Mouse (Mus musculus): ENCODE results near the gene Wfikkn1.
A peak's percentile ranks its signal among the peaks of the same experiment; 100 is the strongest.
"Not testable (repeated sequence)": the region's sequence is repeated elsewhere in the genome, so short reads cannot be mapped to it uniquely, and the experiment has no call there.

The Wfikkn1 gene

DNA sequence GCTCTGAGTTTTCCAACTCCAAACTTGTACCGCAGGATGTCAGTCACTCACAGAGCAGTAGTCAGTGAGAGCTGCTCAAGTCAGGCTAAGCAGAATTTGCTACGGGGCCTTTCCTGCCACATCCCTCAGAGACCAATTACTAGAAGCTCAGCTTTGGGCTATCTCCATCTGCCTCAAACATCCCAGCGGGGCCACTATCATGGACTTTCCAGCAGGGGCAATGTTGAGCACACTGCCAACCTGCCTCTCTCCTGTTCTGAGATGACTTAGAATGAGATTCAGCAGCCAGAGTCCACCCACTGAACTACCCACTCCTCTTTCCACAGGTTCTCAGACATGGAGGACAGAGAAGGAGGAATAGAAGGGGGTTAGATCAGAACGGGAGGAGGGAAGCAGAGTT lies 5.0 kb upstream of the Wfikkn1 start:
- DNase-seq (ENCODE audit: low read depth, low spot score), result no peak

DNA sequence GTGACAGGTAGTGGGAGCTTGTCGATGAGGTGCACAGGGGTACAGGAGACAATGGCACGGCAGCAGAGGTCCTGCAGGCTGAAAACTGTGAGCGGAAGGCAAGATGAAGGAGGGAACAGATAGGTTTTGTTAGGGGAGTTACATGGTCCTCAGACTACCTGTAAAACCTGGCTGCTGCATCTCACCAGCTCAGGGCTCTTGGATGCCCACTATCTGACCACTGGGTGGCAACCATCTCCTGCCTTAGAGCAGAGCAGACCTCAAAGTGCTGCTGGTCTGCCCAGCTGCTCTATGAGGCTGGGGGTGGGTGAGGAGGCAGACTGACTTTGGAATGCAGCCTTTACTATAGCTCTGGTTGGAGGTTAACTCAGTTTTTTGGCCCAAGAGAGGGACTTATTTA lies 3.2 kb upstream of the Wfikkn1 start:
- DNase-seq (ENCODE audit: low read depth, low spot score), result no peak

DNA sequence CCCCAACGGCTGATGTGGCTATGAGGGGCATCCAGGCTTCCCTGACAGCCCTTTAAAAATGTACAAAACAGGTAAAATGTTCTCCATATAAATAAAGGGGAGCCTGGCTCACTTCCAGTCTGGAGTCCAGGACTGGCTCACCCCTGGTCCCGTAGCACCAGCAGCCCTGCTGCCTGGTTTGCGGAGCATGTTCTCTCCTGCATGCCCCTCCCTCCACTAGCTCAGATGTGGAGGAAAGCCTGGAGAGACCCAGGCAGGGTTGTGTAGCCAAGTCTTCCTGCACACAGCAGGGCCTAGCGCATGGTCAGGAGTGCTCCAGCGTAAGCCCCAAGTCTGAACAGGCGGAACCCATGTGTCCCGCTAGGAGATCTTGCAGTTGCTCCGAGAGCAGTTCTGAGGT lies 2.6 kb upstream of the Wfikkn1 start:
- DNase-seq (ENCODE audit: low read depth, low spot score), result no peak

DNA sequence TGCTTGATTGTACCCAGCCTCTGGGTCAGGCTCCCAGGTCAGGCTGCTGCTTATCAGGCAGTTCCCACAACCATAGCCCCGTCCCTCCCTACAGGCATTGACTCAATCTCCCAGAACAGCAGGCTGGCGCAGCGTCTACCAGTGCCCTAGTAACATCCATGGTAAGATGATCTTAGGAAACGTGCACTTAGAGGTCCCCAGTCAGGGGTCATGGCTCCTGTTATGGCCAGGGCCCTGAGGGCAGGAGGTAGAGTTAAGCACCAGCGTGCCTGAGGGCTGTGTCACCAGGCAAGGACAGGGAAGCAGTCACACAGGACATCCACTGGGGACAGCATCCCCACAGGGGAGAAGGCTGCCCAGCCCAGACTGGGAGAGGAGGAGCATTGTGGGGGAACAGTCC lies 1.6 kb upstream of the Wfikkn1 start:
- DNase-seq (ENCODE audit: low read depth, low spot score), result no peak

DNA sequence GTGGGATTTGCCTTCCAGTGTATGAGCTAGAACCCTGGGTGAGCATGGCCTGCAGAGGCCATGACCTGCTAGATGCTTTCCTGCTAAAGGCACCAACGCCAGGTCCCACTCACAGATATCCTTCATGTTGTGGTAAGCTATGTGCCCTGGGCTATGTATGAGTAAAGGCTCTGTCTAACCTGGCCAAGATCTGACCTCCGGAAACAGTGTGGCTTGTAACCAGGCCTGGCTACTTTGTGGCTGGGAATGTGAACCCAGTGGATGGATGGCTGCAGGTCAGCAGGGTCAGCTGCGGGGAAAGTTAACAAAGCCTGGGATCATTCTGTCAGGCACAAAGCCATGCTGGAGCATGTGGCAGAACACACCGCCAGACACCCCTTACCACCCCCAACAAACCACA lies 1.0 kb upstream of the Wfikkn1 start:
- DNase-seq (ENCODE audit: low read depth, low spot score), result no peak

DNA sequence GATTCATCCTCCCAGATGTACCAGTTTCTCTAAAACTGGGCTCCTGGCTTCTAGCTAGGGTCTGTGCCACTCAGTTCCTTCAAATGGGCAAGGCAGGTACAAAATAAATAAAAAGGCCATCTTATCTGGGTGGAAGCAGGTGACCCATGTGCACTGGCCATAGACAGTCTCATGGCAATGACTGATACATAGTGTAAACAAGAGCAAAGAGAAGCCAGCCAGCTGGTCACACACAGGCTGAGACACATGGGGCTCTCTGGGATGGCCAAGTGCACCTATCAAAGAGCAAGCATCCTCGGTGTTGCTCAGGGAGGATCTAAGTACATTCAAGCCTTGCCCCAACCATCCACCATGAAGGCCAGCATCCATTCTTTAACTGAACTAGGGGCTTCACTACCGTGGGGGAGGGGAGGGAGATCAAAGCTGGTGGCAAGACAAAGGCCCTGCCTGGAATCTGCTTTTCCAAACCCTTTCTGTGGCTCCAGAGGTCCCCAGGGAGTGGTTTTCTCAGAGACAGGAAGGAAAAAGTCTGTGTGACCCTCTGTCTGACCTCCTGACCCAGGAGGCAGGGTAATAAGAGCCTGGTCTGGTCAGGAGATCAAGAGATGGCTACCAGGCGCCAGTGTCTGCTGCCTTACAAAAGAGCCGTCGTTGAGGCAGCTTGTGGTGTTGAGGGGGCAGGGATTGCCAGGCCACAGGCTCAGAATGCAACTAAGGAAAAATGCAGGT lies 419 bp upstream of the Wfikkn1 start:
- DNase-seq (ENCODE audit: low read depth, low spot score), result no peak

DNA sequence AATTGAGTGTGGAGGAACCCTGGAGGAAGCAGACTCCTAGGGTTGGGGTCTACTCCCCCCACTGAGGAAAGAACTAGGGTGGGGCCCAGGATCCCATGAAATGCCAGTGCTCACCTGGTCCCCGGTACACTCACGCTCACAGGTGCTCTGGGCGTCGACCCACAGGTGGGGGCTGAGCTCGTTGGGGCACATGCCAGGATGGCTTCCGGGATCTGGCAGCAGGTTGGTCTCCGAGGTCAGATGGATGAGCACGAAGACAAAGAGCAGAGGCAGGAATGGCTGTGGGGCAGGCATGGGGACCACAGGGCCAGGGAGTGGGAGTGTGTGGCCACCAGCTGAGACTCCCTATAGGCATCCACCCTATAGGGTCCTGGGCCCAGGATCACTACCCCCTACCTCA lies 908 bp downstream of the Wfikkn1 start:
- DNase-seq (ENCODE audit: low read depth, low spot score), result no peak

DNA sequence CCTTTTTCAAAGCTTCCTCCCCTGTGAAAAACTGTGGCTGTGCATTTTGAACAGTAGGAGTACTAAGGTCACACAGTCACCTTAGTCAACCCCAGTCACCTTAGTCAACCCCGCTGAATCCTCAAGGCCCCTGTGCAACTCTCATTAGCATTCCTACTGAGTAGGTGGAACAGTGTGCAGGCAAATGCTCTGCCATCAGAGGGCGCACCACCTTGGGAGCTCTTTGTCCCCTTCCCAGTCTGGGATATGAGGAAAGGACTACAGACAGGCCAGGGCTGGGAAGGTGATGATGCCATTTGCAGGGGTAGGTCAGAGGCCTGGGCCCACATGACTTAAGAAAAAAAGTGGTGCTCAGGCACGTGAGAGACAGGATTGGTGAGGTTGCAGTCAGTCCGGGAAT lies 1.4 kb downstream of the Wfikkn1 start:
- DNase-seq (ENCODE audit: low read depth, low spot score), result no peak

DNA sequence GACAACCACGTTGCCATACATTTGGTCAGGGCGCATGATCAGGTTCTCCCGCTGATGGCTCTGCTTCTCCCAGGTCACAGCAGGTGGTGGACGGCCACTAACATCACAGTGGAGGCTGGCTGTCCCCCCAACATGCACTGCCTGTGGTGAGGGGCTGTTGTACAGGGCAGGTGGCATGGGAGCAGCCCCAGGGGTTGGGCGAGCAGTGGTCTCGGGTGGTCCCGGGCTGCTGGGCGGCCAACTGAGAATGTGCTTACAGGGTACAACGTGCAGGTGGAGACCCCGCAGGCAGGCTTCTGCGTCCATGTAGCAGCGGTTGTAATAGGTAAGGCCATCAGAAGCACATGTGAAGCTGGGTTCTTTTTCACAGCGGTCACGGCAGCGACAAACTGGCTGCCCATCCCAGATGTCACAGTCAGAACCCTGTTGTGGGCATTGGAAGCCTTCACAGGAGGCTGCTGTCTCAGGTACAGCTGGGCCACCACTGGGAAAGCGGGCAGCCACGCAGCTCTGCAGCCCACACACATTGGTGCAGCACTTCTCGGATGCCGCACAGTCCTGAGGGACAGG lies 2.0 kb downstream of the Wfikkn1 start:
- no peak for DNase-seq (ENCODE audit: low read depth, low spot score)

DNA sequence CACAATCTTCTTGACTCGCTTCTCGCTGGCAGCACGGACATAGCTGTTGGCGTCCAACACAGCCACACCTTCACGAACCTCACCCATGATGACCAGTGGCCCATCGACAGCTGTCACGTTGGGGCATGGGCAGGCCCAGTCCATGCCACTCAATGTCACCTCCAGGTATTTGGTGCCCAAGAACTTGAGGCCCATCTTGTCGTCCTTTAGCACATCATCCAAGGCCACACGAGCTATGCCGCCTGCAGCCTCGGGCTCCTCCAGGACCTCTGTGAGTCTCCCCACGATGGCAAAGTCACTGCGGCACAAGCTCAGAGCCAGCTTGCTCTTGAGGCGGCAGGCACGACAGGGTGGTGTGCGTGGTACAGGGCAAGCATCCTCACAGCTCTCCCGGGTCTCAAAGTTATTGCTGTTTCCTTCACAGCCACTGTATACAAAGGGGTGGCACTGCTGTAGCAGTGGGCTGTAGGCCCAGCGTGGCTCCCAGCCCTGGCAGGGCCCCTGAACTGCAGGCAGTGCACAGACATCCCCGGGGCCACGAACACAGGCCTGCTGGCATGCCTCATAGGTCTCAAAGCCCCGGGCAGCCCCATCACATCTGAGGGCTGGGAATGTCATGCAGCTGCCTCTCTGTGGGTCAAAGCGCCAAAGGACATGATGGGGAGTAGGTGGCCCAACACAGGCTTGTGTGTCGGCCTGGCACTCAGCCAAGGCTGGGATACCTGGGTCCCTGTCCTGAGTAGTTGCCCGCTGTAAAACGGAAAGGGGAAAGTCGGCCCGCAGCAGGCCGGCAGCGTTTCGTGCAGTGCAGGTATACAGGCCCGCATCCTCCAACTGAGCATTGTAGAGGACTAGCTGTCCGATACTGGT lies 2.7 kb downstream of the Wfikkn1 start:
- no peak for DNase-seq (ENCODE audit: low read depth, low spot score)

DNA sequence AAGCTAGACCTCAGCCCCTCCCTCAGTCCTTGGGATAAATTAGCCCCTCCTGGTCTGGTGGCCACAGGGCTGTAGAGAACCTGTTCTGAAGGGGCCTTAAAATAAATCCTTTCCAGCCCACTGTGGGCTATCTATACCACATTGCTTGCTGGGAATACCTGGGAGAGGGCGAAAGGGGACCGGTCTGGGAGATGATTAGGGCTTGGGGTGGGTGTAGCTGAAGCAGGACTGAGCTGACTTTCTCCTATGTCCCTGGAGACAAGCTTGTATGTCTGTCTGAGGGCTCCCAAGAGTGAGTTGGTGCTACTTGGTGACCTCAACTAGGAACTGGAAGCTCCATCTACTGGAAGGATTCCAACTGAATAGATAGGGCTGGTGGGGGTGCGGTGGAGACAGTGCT lies 3.6 kb downstream of the Wfikkn1 start:
- DNase-seq (ENCODE audit: low read depth, low spot score), result no peak

DNA sequence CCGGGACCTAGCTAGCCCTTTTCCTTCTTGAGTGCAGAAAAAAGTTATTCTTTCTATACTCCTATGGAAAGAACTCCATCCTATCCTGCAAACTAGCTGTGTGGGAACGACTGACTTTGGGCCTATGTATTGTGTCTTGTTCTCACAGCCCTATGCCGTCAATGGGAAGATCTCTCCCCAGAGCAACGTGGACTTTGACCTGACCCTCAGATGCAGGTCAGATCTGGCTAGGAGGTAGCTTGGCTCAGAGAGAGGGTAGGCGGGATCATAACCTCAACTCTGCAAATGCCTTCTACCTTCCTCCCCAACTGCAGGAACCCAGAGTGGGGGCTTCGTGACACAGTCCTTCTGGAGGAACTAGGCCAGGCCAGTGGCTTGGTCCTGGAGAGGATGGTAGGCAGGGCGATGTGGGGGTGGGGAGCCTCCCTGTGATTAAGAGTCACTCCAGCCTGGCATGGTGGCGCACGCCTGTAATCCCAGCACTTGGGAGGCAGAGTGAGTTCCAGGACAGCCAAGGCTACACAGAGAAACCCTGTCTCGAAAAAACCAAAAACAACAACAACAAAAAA lies 4.2 kb downstream of the Wfikkn1 start:
- DNase-seq (ENCODE audit: low read depth, low spot score), result no peak

DNA sequence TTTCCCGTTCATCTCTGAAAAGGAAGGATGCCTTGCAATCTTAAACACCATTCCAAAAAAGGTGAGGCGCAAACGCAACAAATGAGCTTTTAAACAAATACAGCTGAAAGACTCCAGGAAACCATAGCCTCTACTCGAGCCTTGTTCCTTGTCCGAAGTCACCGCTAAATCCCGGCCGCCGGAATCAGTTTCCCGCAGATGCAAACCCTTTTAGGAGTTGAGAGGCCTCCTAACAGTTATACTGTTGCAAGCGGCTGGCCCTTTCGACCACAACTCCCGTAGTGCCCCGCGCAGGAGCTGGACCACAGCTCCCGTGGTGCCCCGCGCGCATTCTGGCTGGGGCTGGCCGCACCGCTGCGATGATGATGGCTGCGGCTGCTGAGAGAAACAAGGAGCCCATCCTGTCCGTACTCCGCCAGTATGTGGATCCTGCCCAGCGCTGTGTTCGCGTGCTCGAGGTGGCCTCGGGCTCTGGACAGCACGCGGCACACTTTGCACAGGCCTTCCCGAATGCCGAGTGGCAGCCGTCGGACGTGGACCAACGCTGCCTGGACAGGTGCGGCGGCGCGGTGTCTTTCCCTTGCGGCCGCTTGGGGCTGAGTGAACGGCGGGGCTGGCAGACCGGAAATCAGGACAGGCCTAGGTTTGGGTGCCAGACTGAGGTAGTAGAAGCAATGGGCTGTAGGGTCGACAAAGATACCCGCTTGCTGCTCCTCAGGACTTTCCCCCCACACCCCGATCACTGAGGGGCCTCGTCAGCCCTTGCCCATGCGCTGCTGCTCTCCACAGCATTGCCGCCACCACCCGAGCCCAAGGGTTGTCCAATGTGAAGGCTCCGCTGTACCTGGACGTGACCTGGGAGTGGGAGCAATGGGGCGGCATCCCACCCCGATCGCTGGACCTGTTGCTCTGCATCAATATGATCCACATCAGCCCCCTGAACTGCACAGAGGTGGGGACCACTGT lies 5.2 kb downstream of the Wfikkn1 start:
- peak; percentile 80 for DNase-seq (ENCODE audit: low read depth, low spot score)

DNA sequence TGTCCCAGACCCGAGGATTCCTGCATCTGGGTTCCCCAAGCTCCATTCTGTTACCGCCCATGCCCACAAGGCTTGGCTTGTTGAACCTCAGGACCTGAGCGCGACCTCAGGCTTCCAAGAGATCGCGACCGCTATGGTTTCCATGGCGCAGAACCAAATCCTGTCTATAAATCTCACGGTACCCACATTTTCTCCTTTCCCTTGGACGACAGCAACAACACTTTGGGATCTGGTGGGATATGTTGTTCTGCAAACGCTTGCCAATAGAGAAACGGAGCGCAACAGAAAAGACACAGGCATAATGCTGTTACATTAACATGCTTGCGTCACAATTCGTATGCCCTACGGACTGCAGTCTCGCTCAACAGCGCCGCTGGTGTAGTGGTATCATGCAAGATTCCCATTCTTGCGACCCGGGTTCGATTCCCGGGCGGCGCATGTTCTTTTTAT lies 5.9 kb downstream of the Wfikkn1 start, which contains the start of gene Mettl26:
Gene Mettl26, plus strand, starts transcription at position 354 of the 450 bp plus-strand sequence.
- DNase-seq (ENCODE audit: low read depth, low spot score), result peak; percentile 91

DNA sequence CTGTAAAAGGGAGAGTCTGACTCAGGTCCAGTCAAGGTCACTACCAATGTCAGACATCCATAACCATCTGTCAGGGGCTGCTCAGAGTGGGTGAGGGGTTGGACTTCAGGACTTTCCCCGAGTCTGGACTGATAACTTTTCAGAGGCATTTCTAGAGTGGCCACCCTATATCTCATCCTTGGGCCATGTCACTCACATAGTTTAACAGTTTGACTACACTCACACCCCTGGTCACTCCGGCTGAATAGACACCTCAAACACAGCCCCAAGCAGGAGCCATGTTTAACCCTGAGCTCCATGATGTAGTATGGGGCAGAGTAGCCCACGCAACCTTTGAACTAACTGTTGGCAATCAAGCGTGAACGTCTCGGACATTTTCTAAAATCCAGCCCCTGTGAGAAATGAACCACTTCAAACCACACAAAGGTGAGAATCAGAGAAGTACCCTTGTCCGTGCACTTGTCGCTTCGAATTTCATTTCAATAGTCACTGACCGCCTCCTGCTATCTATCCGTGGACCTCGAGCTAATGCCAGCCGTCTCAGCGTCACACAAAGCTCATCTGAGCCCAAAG lies 6.4 kb downstream of the Wfikkn1 start:
- DNase-seq (ENCODE audit: low read depth, low spot score), result no peak

DNA sequence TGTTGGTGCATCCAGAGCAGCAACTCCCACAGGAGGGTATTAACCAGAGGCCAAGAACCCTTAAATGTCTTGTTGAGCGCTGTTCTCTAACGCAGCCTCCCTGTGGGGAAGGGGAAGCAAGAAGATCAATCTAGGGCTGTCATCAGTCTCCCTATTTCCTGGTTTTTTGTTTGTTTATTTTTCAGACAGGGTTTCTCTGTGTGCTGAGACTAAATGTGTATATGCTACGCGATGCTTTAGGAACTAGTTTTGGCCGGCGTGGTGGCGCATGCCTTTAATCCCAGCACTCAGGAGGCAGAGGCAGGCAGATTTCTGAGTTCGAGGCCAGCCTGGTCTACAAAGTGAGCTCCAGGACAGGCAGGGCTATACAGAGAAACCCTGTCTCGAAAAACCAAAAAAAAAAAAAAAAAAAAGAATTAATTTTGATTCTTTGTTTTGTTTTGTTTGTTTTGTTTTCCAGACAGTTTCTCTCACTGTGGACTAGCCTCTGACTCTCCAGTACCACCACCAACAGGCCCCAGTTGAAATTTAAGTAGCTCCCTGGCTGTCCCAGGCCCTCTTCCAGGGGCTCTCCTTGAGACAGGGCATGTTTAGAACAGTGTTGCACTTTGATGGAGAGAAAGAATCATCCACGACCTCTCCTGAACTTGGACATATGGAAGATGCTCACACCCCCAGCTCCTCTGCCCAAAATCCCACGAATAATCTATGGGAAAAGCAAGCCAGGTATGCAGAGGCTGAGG lies 7.1 kb downstream of the Wfikkn1 start:
- DNase-seq (ENCODE audit: low read depth, low spot score), result no peak

DNA sequence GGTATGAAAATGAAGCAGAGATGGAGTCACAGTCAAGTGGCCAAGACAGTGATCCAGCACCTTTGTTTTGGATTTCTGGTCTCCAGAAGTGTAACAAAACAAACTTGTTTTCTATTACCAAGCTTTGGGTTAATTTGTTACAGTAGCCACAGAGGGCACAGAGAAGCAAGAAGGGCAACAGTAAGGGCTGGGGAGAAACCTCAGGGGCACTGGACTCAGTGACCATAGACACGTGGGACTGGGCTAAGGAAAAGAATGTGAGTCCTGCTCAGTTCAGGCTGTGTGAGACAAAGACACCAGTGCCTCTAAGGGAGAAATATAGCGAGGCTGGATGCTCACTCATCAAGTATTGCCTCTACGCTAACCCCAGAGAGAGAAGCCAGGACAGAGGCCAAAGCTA lies 8.0 kb downstream of the Wfikkn1 start:
- no peak for DNase-seq (ENCODE audit: low read depth, low spot score)

DNA sequence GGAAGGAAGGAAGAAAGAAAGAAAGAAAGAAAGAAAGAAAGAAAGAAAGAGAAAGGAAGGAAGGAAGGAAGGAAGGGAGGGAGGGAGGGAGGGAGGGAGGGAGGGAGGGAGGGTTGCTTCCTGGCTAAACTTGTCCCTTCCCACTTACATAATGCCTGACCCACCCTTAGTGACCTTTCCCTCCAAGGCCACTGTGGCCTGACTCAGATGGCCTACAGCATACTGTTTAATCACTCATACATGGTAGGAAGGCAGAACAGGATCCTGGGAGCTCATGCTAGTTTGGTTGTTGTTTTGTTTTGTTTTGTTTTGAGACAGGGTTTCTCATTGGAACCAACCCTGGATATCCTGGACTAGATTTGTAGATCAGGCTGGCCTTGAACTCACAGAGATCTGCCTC lies 9.1 kb downstream of the Wfikkn1 start:
- DNase-seq (ENCODE audit: low read depth, low spot score), result not testable (repeated sequence)

DNA sequence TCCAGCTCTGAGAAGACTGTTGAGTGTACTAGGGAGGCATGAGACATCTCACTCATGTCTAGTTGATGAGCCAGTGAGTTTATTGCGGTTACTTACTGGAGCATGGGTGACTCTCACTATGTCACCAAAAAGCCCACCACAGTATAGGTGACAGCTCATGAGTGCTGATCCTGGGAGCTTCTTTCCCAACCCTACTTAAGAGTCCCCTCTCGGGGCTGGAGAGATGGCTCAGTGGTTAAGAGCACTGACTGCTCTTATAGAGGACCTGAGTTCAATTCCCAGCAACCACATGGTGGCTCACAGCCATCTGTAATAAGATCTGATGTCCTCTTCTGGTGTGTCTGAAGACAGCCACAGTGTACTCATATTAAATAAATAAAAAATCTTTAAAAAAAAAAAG lies 10.7 kb downstream of the Wfikkn1 start:
- no peak for DNase-seq (ENCODE audit: low read depth, low spot score)

DNA sequence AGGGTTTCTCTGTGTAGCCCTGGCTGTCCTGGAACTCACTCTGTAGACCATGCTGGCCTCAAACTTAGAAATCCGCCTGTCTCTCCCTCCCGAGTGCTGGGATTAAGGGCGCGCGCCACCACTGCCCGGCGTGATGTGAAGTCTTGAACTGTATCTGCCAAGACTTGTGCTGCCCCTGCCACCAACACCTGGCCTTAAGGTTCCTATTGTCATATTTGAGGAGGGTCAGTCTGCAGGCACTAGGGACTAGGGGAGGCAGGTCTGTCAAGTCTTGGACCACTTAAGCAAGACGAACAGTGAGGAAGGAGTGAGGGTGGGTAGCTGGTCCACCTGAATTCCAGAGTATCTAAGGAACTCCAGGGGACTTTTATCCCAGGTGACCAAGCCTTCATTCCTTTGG lies 11.2 kb downstream of the Wfikkn1 start:
- DNase-seq (ENCODE audit: low read depth, low spot score), result no peak

Data from skeletal muscle tissue, adult 2 months (tissue).